Mouse (Mus musculus) hindbrain, embryonic 13.5 days (tissue): ENCODE measurements around the gene Gpr156. TPM values are rescaled to one million over a fixed set of nuclear protein-coding genes. Genes with fewer than 3 reads are reported as not detected.

Experiments
- ATAC-seq: fragments of 200-750 bp; cut with Nextera tagmentation; 2 replicates; pipeline ENCODE4 v1.8.0; 2017; ENCODE audit warnings: moderate TSS enrichment; ENCODE audit not compliant: low FRiP score
- H3K27ac ChIP-seq: fragments of 300-500 bp; sonication (generic); 2 replicates; pipeline ENCODE4 v1.5.1; 2015; ENCODE audit warnings: inconsistent platforms, mild to moderate bottlenecking, moderate library complexity
- H3K27me3 ChIP-seq: fragments of 300-500 bp; sonication (generic); 2 replicates; pipeline ENCODE4 v1.6.1; 2015; ENCODE audit warnings: mild to moderate bottlenecking, inconsistent platforms
- H3K36me3 ChIP-seq: fragments of 300-500 bp; sonication (generic); 2 replicates; pipeline ENCODE4 v1.6.1; 2015; ENCODE audit warnings: mild to moderate bottlenecking, inconsistent platforms
- H3K4me1 ChIP-seq: fragments of 300-500 bp; sonication (generic); replicated peaks from 2 replicates; pipeline ENCODE4 v1.6.1; 2015; ENCODE audit warnings: inconsistent platforms
- H3K4me2 ChIP-seq: fragments of 300-500 bp; sonication (generic); 2 replicates; pipeline ENCODE4 v1.6.1; 2015; ENCODE audit warnings: inconsistent platforms, mild to moderate bottlenecking, moderate library complexity
- H3K4me3 ChIP-seq: fragments of 300-500 bp; sonication (generic); 2 replicates; pipeline ENCODE4 v1.5.1; 2015; ENCODE audit warnings: mild to moderate bottlenecking, inconsistent platforms
- H3K9ac ChIP-seq: fragments of 300-500 bp; sonication (generic); 2 replicates; pipeline ENCODE4 v1.6.1; 2015; ENCODE audit warnings: mild to moderate bottlenecking, inconsistent platforms
- H3K9me3 ChIP-seq: fragments of 300-500 bp; sonication (generic); 2 replicates; pipeline ENCODE4 v1.6.1; 2016; ENCODE audit warnings: inconsistent platforms
- WGBS: fragments of 180-500 bp; shearing (Covaris S2); methylation state at CpG from one replicate; pipeline ENCODE4 v1.1.7; 2015; 5-methylcytosine and 5-hydroxymethylcytosine counted together
- polyA plus RNA-seq: library from polyadenylated mRNA; unstranded; fragments of >200 nt; fragmentation: Nextera tagmentation; extraction: Ambion mirVana; gene quantifications from 2 replicates; pipeline ENCODE4 v1.2.1, GENCODE M21; 2015

The Gpr156 gene
- polyA plus RNA-seq, 1 experiment from 2014 or later = 5.0 TPM

DNA sequence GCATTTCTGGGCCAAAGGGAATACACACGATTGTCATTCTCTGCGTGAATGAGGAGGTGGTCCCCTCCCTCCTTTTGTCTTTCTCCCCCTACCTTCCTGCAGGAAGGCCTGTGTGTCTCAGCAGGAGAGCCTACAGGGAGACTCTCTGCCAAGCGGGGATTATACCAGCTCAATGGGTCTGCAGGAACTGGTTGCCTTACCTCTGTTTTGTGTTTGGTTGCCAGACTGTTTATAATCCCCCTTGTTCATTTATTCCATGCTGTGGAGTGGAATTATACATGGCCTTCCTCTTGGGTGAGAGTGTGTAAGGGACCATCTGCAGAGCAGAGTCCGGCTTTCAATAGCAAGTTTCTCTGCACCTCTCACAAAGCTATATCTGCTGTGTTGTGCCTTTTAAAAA, 10.8 kb downstream of the Gpr156 start:
- no peak for ATAC-seq
- no peaks in the 10 kb centered on the region for H3K36me3 ChIP-seq
- peaks cover 23% of the 10 kb centered on the region for H3K4me1 ChIP-seq
- H3K27ac ChIP-seq = peak overlapping the region; percentile 69
- no peaks in the 10 kb centered on the region for H3K9me3 ChIP-seq
- 12% methylated on average over 4 of the region's 4 CpGs for WGBS
- 0 out of 2 replicates have a peak overlapping the region, but pooled peaks have one; percentile 24 for H3K9ac ChIP-seq
- H3K4me3 ChIP-seq = no peak overlapping the region
- no peak overlapping the region for H3K4me2 ChIP-seq
- no peaks in the 10 kb centered on the region for H3K27me3 ChIP-seq

DNA sequence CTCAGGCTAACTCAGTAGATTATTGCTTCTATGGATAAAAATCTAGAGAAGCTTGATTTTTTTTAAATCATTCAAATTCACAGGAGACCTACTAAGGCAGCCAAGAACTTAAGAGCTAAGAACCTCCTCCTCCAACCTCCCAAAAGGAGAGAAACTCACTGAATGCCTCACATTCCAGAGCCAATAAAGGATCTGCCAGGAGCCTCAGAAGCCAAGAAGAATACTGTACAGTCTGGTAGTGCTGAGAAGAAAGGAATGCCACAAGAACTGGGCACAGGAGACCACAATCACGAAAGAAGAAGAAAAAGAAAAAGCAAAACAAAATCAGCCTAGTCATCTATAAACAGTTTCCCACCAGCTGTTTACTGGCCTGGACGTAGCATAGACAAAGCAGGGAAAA, 12.7 kb downstream of the Gpr156 start:
- H3K9ac ChIP-seq = no peak overlapping the region
- H3K27ac ChIP-seq = no peak overlapping the region
- H3K9me3 ChIP-seq = no peaks in the 10 kb centered on the region
- H3K4me2 ChIP-seq = no peak overlapping the region
- no peak for ATAC-seq
- no peaks in the 10 kb centered on the region for H3K27me3 ChIP-seq
- no peak overlapping the region for H3K4me3 ChIP-seq
- H3K36me3 ChIP-seq = no peaks in the 10 kb centered on the region
- peaks cover 23% of the 10 kb centered on the region for H3K4me1 ChIP-seq
- WGBS = 61% methylated on average over 2 of the region's 2 CpGs

DNA sequence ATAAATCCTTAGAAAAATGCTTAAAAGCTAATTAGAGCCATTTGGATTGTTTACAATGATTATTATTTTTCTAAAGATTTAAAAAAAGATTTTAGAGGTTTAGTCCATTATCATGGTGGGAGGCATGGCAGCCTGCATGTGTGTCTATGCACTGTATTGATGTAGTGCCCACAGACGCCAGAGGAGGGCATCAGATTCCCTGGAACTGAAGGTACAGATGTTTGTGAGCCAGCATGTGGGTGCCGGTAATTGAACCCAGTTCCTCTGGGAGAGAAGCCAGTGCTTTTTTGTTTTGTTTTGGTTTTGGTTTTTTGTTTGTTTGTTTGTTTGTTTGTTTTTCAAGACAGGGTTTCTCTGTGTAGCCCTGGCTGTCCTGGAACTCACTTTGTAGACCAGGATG, 13.3 kb downstream of the Gpr156 start:
- H3K9ac ChIP-seq = no peak overlapping the region
- no peaks in the 10 kb centered on the region for H3K27me3 ChIP-seq
- no peak overlapping the region for H3K27ac ChIP-seq
- WGBS = 93% methylated on average over 2 of the region's 2 CpGs
- ATAC-seq = no peak
- H3K4me1 ChIP-seq = peaks cover 23% of the 10 kb centered on the region
- H3K36me3 ChIP-seq = no peaks in the 10 kb centered on the region
- H3K4me2 ChIP-seq = no peak overlapping the region
- H3K4me3 ChIP-seq = no peak overlapping the region
- H3K9me3 ChIP-seq = no peaks in the 10 kb centered on the region

DNA sequence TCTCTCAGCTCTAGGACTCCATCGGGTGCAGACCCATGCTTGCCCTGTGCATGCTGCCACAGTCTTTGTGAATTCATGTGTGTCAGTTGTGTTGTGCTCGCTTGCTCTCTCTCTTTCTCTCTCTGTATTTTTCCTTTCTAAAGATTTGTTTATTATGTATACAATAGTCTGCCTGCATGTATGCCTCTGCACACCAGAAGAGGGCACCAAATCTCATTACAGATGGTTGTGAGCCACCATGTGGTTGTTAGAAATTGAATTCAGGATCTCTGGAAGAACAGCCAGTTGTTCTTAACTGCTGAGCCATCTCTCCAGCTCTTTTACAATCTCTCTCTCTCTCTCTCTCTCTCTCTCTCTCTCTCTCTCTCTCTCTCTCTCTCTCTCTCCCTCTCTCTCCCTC, 18.6 kb downstream of the Gpr156 start:
- 89% methylated on average over 2 of the region's 2 CpGs for WGBS
- Histone ChIP-seq H3K27ac (no peak overlapping the region), H3K9me3 (no peaks in the 10 kb centered on the region), H3K27me3 (no peaks in the 10 kb centered on the region), H3K4me2 (no peak overlapping the region), H3K9ac (no peak overlapping the region), H3K36me3 (no peaks in the 10 kb centered on the region), H3K4me3 (no peak overlapping the region), H3K4me1 (peaks cover 31% of the 10 kb centered on the region)
- no peak for ATAC-seq

DNA sequence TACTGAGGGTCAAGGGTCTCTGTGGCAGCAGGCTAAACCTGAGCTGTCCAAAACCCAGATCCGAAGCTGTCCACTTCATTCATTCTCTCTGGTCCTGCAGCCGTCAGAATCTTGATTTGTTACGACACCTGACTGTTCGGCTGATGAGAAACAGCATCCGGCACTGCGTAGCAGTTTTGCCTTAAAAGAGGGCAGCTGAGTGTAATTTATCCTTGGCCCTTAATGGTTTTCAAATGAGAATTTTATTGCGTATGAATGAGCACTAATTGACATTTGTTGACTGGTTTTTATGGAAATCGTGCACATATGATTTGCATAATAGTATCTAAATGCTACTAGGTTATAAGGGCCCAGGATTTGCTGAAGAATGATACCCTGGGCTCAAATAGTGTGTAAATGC, 21.0 kb downstream of the Gpr156 start:
- Histone ChIP-seq H3K9me3 (no peaks in the 10 kb centered on the region), H3K9ac (no peak overlapping the region), H3K4me2 (no peak overlapping the region), H3K36me3 (no peaks in the 10 kb centered on the region), H3K27me3 (no peaks in the 10 kb centered on the region), H3K27ac (peak overlapping the region; percentile 79; the same call in 1 of the 2 replicates), H3K4me1 (peaks cover 31% of the 10 kb centered on the region), H3K4me3 (no peak overlapping the region)
- WGBS = 53% methylated on average over 8 of the region's 8 CpGs
- 0 out of 2 replicates have a peak, but pooled peaks have one; percentile 11 for ATAC-seq

DNA sequence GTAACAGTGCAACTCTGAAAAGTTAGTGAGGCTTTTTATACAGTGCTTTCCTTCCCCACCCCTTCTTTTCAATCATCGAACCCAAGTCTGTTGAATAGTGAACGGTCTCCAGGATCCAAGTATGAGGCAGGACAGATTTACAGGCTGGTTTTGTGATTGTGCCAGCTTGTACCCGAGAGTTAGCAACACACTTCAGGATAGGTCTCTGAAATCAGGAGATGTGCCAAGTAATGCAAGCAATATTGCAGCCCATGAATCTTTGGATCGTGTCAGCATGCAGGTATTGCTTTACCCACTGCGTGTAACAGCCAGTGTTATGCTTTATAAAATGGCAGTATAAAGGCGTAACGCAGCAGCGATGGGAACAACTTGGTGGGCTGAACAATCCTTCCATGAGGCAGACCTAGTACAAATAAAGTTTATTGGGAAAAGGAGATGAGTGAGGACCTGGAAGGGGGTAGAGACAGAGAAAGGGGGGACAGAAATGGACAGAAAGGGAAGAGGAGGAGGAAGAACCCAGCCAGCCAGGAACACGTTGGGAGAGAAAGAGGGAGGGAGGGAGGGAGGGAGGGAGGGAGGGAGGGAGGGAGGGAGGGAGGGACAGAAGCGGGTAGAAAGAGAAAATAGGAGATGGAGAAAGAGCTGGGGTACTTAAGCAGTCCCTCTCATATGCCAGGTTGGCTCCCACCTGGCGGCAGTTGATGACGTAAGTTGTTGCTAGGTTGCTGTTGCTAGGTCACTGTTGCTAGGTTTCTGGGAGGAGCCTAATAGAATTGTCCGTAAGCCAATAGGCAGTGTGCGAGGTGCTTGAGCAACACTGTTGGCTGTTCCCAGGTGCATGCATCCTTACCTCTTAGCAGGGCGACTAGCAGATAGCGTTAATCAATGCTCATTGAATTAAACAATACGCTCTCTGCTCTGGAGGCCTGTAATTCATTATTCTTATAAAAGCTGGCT, 22.1 kb downstream of the Gpr156 start:
- no peaks in the 10 kb centered on the region for H3K36me3 ChIP-seq
- H3K4me3 ChIP-seq = peak overlapping the region; percentile 15; the same call in 1 of the 2 replicates
- 45% methylated on average over 16 of the region's 17 CpGs for WGBS
- peaks cover 38% of the 10 kb centered on the region for H3K4me1 ChIP-seq
- H3K9me3 ChIP-seq = no peaks in the 10 kb centered on the region
- H3K27ac ChIP-seq = peak overlapping the region; percentile 79
- no peak overlapping the region for H3K9ac ChIP-seq
- peak; percentile 96 for ATAC-seq
- H3K4me2 ChIP-seq = peak overlapping the region; percentile 48
- H3K27me3 ChIP-seq = no peaks in the 10 kb centered on the region

DNA sequence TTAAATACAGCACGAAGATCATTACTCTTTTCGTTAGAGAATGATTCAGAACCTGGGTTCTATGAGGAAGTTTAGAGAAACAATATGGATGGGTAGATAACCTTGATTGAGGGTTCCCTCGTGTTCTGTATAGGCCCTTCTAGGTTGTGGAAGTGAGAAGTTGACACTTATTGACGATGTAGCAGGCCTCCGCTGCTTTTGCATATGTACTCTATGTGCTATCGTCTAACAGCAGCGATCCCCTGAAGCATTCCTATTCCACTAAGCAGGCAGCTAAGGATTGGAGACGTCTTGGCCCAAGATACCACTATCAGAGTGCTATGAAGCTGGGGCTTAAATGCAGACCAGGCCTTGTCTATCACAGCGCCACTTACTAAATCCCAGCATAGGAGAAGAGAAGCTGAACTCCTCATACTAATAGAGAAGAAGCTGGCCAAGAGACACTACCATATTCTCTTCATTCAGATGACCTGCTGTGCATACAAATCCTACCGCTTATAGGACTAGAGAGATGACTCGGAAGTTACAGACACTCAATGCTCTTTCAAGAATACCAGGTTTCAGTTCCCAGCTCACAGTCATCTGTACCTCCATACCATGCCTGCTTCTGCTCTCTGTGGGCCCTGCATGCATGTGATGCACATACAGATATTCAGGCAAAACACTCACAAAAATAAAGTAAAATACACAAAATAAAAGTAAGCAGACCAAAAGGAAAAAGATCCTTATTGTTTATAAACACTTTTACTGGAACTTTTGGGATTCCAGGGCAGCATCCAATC, 23.0 kb downstream of the Gpr156 start:
- H3K4me3 ChIP-seq = peak overlapping the region; percentile 15; the same call in 1 of the 2 replicates
- H3K4me1 ChIP-seq = peaks cover 46% of the 10 kb centered on the region
- peak overlapping the region; percentile 48 for H3K4me2 ChIP-seq
- 60% methylated on average over 11 of the region's 11 CpGs for WGBS
- H3K27me3 ChIP-seq = no peaks in the 10 kb centered on the region
- H3K9ac ChIP-seq = no peak overlapping the region
- ATAC-seq = peak; percentile 62
- H3K27ac ChIP-seq = peak overlapping the region; percentile 79
- H3K9me3 ChIP-seq = no peaks in the 10 kb centered on the region
- H3K36me3 ChIP-seq = no peaks in the 10 kb centered on the region

DNA sequence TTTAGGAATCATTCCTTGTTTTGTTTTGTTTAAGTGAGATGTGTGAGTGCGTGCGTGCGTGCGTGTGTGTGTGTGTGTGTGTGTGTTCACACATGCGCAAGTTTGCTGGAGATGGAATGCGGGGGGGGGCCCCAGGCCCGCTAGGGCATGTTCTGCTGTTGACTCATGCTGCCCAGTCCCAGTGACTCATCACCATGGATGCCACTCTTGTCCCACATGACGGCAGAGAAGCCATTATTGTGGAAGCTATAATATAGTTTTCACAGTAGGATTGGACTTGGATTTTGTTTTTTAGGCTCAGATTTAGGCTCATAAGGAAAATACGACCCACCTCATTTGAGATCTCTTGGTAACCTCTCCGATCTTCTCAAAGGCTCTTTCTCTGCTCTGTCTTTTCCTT, 24.0 kb downstream of the Gpr156 start:
- 78% methylated on average over 10 of the region's 10 CpGs for WGBS

DNA sequence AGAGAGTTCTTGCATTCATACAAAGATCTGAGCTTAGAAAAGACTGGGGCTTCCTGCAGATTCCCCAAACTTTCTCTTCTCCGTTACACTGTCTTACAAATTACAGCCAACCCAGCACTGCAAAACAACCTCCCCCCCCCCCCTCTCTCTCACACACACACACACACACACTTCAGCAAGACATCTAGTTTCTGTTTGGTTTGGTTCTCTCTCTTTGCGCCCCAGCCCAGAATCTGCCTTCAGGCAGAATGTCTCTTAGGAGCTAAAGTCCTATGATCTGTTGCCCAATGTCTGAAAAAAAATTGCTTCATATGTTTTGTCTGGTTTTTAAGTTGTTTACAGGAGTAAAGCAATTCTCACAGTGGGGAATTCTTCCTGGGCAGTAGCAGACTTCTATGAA, 27.4 kb downstream of the Gpr156 start:
- 0 out of 2 replicates have a peak, but pooled peaks cover 3% of the 10 kb centered on the region for H3K36me3 ChIP-seq
- H3K4me2 ChIP-seq = no peak overlapping the region
- no peak overlapping the region for H3K4me3 ChIP-seq
- H3K4me1 ChIP-seq = peaks cover 32% of the 10 kb centered on the region
- H3K27ac ChIP-seq = no peak overlapping the region
- ATAC-seq = no peak
- H3K9me3 ChIP-seq = no peaks in the 10 kb centered on the region
- no peaks in the 10 kb centered on the region for H3K27me3 ChIP-seq
- WGBS = 59% methylated on average over 2 of the region's 2 CpGs
- H3K9ac ChIP-seq = no peak overlapping the region

More for the DNA sequence above, 24.0 kb downstream of the Gpr156 start:
- no peak overlapping the region for H3K4me3 ChIP-seq
- no peak overlapping the region for H3K27ac ChIP-seq
- H3K9me3 ChIP-seq = no peaks in the 10 kb centered on the region
- ATAC-seq = no peak
- no peak overlapping the region for H3K9ac ChIP-seq
- H3K27me3 ChIP-seq = no peaks in the 10 kb centered on the region
- H3K4me1 ChIP-seq = peaks cover 52% of the 10 kb centered on the region
- no peak overlapping the region for H3K4me2 ChIP-seq
- H3K36me3 ChIP-seq = no peaks in the 10 kb centered on the region

DNA sequence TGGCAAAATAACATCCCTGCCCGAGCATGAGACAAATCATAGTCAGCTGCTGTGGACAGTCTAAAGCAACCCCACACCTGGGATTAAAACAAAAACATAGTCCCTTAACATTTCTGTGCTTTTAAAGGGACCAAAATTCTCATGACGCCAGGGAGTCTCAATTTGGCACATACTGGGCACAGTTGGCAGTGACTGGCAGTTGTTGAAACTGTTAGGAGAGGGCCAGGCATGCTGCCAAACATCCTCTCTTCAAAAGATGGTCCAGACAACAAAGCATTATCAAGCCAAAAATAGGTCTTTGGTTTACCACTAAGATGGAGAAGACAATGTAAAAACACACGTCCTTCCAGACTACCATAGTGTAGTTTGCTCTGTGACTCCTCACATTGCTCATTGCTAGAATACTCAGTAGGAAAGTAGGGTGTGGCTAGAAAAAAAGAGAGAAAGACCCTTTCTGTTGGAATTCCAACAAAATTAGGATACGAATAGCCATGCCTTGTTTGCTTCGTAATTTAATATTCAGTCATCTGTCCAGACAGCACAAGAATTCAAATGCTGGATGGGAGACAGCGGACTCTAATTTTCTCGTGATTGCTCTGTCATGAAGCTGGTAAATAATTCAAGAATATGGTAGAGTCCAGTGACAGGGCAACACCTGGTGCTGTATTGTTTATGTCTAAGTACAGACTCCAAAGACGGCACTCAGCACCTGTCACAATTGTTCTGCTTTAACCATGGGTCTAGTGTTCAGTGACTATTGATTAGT, 28.9 kb downstream of the Gpr156 start:
- H3K36me3 ChIP-seq = 0 out of 2 replicates have a peak, but pooled peaks cover 3% of the 10 kb centered on the region
- no peak overlapping the region for H3K9ac ChIP-seq
- peak overlapping the region; percentile 25; the same call in 1 of the 2 replicates for H3K27ac ChIP-seq
- no peaks in the 10 kb centered on the region for H3K27me3 ChIP-seq
- peaks cover 24% of the 10 kb centered on the region for H3K4me1 ChIP-seq
- no peaks in the 10 kb centered on the region for H3K9me3 ChIP-seq
- ATAC-seq = 0 out of 2 replicates have a peak, but pooled peaks have one; percentile 29
- WGBS = 58% methylated on average over 8 of the region's 8 CpGs
- H3K4me2 ChIP-seq = no peak overlapping the region
- H3K4me3 ChIP-seq = no peak overlapping the region

DNA sequence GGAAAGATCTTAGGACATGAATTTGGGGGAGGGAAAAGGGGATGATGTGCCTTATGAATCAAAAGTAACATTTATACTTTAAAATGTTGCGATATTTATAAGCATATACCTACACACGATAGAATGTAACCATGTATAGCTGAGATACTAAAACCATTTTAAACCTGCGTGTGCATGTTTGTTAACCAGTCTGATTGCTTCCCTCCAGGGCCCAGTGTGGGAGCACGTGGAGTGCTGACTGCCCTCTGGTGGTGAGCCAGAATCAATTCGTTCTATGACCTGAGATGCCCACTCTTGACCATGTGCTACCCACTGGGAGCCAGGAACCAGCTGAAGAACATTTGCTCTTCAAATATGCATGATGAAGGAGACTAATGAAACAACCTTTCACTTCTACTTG, 30.9 kb downstream of the Gpr156 start:
- 40% methylated on average over 5 of the region's 5 CpGs for WGBS
- no peak overlapping the region for H3K4me2 ChIP-seq
- no peak for ATAC-seq

More for the DNA sequence above, 30.9 kb downstream of the Gpr156 start:
- Histone ChIP-seq H3K9me3 (no peaks in the 10 kb centered on the region), H3K27me3 (no peaks in the 10 kb centered on the region), H3K4me1 (peaks cover 24% of the 10 kb centered on the region), H3K36me3 (0 out of 2 replicates have a peak, but pooled peaks cover 3% of the 10 kb centered on the region), H3K4me3 (no peak overlapping the region), H3K9ac (no peak overlapping the region), H3K27ac (no peak overlapping the region)
